Mouse (Mus musculus): Measurements from ENCODE around the gene 5430403G16Rik.
"Not testable (repeated sequence)": the region's sequence is repeated elsewhere in the genome, so short reads cannot be mapped to it uniquely, and the experiment has no call there.

DNA sequence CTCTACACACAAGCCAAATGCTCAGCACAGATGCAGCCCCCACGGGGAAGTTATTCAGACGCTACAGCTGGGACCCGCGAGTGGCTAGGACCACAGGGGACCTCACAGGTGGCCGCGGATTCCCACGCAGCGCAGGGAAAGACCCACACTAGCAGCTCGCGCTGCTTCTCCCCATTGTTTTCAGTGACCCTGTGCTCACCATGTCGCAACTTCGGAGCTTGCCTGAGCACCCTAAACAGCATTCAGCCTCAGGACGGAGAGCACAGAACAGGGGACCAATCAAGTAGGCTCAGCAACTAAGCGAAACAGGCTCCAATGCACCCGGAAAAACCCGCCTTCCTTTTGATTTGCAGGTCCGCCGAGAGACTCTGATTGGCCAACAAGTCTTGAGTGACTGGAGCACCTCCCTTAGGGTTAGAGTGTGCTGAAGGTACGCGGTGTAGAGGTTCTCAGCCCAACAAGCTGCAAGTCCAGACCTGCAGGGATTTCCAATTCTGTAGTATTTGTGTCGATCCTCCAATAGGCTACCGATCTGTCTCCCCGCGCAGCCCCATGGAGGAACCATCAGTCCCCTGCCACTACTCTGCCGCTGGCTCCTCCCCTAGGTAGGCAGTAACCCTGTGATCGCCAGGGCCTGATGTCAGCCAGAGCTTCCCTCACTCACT lies at the start of gene 5430403G16Rik:
- TF ChIP-seq CTCF, EP300 (IDR thresholded peaks at IDR 0.05; ENCODE audit: low read depth): not testable (repeated sequence)
